Mouse (Mus musculus): ENCODE data around the gene Ppid. TPM values are rescaled to one million over a fixed set of nuclear protein-coding genes. Genes with fewer than 3 reads are reported as not detected.

Gene Ppid
- total RNA-seq, 2 experiments from 2014 or later: 37.6 to 39.4 TPM

DNA sequence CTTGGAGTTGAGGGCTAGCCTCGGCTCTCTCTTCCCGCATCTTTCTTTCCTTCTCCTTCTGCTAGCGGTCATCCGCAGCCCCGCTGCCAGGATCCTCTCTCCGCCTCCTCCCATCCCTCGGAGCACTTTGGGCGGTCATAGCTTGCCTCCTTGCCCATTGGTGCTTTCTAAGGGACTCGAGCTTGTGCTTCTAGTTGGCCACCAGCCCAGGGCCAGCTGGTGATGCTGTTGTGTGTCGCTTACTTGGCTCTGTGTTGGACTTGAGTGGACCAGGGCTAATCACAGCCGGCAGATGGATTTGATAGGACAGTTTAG lies 38.2 kb downstream of the Ppid start, which contains the start of gene Etfdh:
Gene Etfdh, minus strand, starts transcription at position 85 of the 315 bp plus-strand sequence.
- DNase-seq: peak in 1 of 2 experiments; percentile 61
- intact Hi-C loops (cut with DNase I): no loop called here

DNA sequence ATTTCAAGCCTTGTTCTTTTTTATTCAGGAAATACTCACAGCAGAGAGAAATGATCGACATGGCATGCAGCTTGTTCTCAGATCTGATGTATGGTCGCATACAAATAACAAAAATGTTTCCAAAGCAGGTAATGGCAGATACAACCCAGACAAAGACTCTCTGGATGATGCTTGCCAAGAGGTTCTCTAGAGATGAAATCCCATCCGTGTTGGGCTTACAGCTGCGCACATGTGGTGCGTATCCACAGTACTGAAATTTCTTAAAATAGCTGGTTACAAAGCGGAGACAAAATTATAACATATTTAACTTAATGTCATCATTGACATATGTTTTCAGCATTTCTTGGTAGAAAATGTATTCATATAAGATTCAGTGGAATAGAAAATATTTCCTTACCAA lies 61.0 kb downstream of the Ppid start:
- no peak for DNase-seq
- intact Hi-C loops (cut with DNase I): no loop called here

Other genes with a start within 250 kb of the Ppid start
- 10 to 100 TPM; 13.8 to 20.3 TPM for gene Fnip2, start 23.5 kb upstream of the Ppid start, total RNA-seq (2021)
- gene 4930579G24Rik, start 37.7 kb downstream of the Ppid start, total RNA-seq (2021): 1 to 10 TPM; 2.2 to 2.6 TPM
- gene Etfdh, start 38.2 kb downstream of the Ppid start, total RNA-seq (2021): 100 to 1,000 TPM; 564 to 620 TPM
- 1 to 10 TPM; 1.4 to 2.1 TPM for gene Rxfp1, start 146.5 kb downstream of the Ppid start, total RNA-seq (2021)

All from heart, postnatal 36 days (tissue).